Mouse (Mus musculus) spleen, embryonic (tissue): ENCODE data around the gene Zfp773.
"Not testable (repeated sequence)": the region's sequence is repeated elsewhere in the genome, so short reads cannot be mapped to it uniquely, and the experiment has no call there.

Source experiments
- CTCF ChIA-PET: fragments of 350-600 bp; sonication (Branson Sonifier 250); formaldehyde crosslinking; loops from one replicate; lab custom pipeline; 2022; lab: Charles Lee

Zfp773 gene

GRCm38 (mm10) chr7:7136379-7136866 lies at the start of gene Zfp773:
Gene Zfp773, minus strand, starts transcription at chr7:7136755.
- CTCF ChIA-PET: interaction anchor here (0.7 kb wide), 1 partner anchor 46 kb away, joined by 3 read pairs; no protein-coding TSS in a partner anchor

GRCm38 (mm10) chr7:7185897-7186296 lies 49.3 kb upstream of the Zfp773 start:
- CTCF ChIA-PET: interaction anchor here (0.6 kb wide), 1 partner anchor 113 kb away, joined by 7 read pairs; no protein-coding TSS in a partner anchor

DNA sequence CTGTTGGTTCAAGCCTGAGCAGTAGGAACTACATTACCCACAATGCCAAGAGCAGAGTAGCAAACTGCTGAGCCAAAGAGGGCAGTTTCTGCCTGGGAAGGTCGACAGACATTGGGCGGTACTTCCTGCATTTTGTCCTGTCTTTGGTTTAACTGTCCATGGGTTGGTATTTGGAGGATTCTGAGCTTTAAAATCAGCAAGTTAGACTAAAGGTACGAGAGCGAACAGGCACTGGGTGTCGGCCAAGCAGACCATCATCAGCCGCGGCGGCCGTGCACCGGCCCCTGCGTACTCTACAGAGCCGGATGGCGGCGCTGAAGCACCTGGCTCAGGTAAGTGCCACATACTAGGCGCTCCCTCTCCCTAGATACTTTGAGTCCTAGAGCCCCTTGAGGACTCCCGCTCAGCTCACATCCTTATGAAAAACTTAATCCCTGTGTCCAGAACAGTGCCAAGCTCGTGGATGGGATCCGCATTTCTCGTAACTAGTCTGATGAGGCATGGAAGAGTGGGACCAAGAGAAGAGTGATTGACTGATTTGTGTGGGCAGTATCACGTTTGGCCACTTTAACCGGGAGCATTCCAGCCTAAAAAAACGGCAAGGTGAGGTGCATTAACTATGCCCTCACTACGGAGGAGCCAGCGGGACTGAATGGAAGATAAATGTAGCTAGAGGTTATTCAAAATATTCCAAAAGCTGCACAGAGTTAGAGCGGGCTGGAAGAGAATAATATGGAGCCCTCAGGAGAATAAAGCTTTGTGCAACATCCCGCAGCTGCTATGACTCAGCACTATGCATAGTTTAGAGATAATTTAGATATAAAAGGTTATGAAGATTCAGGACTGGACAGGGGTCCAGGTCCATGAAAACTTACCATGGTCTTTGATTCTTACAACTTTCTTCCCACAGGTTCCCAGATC lies 34.9 kb upstream of the Zfp773 start, which contains the start of gene Zfp418:
Gene Zfp418, plus strand, starts transcription at position 104 of the 921 bp plus-strand sequence.
- CTCF ChIA-PET: no interaction called here

DNA sequence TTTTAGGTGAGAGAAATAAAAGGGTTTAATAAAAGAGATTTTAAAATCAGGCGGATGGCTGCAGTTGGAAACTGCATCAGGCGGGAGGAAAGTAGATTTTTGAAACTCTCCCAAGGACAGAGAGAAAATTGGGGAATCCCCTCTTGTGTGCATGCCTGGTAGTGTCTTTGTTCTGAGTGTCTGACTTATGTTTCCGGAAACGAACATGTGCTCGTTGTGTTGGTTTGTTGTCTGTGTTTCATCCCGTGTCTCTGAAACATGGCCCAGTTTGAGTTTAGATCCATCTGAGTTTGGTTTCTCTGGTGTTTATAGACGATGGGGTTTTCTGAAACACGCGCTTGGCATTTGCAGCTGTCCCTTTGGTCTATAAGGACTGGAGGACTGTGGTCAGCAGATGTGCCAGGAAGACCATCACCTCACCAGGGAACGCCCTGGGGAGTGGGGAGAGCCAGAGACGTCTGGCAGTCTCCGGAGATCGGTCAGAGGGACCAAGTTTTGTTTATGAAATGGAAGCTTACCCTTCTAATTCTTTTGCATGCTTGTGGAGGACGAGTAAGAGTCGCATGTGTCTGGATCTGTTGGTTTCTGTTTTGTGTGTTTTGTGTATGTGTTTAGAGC lies 9.5 kb upstream of the Zfp773 start:
- CTCF ChIA-PET: no interaction called here

- CTCF ChIA-PET: no interaction called here
These were observed 7.7 kb upstream of the Zfp773 start for GRCm38 (mm10) chr7:7144215-7144614.

GRCm38 (mm10) chr7:7132751-7133150 lies 3.8 kb downstream of the Zfp773 start:
- CTCF ChIA-PET: no interaction called here

- CTCF ChIA-PET: not testable (repeated sequence)
These were observed 5.9 kb downstream of the Zfp773 start for GRCm38 (mm10) chr7:7130491-7131124.

- CTCF ChIA-PET: no interaction called here
These were observed 15.0 kb downstream of the Zfp773 start for GRCm38 (mm10) chr7:7121602-7121980.

DNA sequence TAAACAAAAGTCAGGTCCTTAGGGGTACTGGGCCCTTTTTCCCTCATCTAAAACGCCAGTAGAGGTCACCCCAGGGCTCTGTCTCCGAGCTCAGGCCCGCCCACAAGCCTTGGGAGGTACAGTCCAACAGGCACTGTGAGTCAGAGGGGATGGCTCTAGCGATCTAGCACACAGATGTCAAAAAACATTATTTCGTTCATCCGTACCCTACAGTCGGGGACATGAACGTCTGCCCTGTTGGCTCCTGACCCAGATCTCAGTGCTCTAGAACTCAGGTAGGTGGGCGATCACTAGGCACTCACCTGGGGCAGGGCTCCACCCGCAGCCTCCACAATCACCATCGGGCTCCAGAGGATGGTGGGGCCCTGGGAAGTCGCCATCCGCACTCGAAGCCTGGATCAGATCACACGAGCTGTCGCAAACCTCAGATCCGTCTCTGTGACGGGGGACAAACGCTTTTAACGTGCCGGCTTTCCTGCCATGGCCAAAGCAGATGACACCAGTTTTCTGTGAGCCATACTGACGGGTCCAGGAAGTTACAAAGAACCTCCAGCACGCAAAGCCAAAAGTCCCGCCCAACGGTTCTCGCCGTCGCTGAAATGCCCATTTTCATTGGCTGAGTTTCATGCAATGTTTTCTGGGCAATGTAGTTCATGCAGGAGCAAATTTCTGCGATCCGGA lies 15.5 kb downstream of the Zfp773 start, which contains the start of gene Zfp954:
Gene Zfp954, minus strand, starts transcription at position 568 of the 681 bp plus-strand sequence.
- CTCF ChIA-PET: no interaction called here

DNA sequence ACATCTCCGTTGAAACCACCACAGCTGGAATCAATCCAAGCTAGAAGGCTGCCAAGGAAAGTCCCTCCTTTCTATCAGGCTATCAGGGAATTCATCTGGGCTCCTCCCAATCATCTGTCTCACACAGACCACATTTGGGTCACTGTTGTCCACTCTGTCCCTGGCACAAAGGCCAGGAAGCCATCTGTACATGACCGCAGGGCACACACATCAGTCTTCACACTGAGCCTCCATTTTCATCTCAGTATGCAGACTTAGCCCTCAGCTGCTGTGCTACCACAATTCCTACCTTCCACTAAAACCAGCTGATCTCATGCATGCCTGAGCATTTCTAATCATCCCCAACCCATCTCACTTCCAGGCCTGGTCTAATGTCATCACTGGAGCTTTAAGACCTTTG lies 18.1 kb downstream of the Zfp773 start:
- CTCF ChIA-PET: no interaction called here

- CTCF ChIA-PET: no interaction called here
These were observed 28.1 kb downstream of the Zfp773 start for GRCm38 (mm10) chr7:7108501-7108900.
